Mouse (Mus musculus) neutrophil, adult 5-6 weeks (primary cell): ENCODE measurements around the gene Cinp. TPM values are rescaled to one million over a fixed set of nuclear protein-coding genes. Genes with fewer than 3 reads are reported as not detected.

ENCODE experiments used
- ATAC-seq: fragments of 151-379, 151-347 bp; 2 replicates; pipeline ENCODE4 v1.8.0; 2017; ENCODE audit warnings: mild to moderate bottlenecking, moderate TSS enrichment; ENCODE audit not compliant: insufficient number of reproducible peaks, poor library complexity, low FRiP score, severe bottlenecking; ENCODE audit errors: extremely low read depth
- total RNA-seq: library from RNA; stranded (forward); fragments of 200-1000 nt; gene quantifications from 2 replicates; pipeline ENCODE4 v1.2.3, GENCODE M21; 2017

The Cinp gene
- total RNA-seq = 25.8 and 26.6 TPM in 2 replicates

GRCm38 (mm10) chr12:110889036-110890020, at the start of gene Cinp, which contains the start of gene Tecpr2:
Cinp (minus strand) TSS chr12:110889145.
Tecpr2 (plus strand) TSS chr12:110889264.
- peak; percentile 98 for ATAC-seq

- ATAC-seq = no peak
These were observed 48.6 kb upstream of the Cinp start for GRCm38 (mm10) chr12:110937496-110937895.

GRCm38 (mm10) chr12:110935983-110936620, 47.2 kb upstream of the Cinp start:
- peak; percentile 62; the same call in 1 of the 2 replicates for ATAC-seq

GRCm38 (mm10) chr12:110932820-110933219, 43.9 kb upstream of the Cinp start:
- no peak for ATAC-seq

- no peak for ATAC-seq
These were observed 32.6 kb upstream of the Cinp start for GRCm38 (mm10) chr12:110921572-110921971.

GRCm38 (mm10) chr12:110920254-110920653, 31.3 kb upstream of the Cinp start:
- ATAC-seq = no peak

- no peak for ATAC-seq
These were observed 26.8 kb upstream of the Cinp start for GRCm38 (mm10) chr12:110915761-110916160.

- ATAC-seq = no peak
These were observed 21.0 kb upstream of the Cinp start for GRCm38 (mm10) chr12:110909962-110910361.

- no peak for ATAC-seq
These were observed 18.9 kb upstream of the Cinp start for GRCm38 (mm10) chr12:110907845-110908244.

- ATAC-seq = no peak
These were observed 14.6 kb upstream of the Cinp start for GRCm38 (mm10) chr12:110903536-110903935.

- no peak for ATAC-seq
These were observed 13.2 kb upstream of the Cinp start for GRCm38 (mm10) chr12:110902106-110902505.

GRCm38 (mm10) chr12:110891887-110892286, 2.9 kb upstream of the Cinp start:
- no peak for ATAC-seq

- ATAC-seq = peak; percentile 14; the same call in 1 of the 2 replicates
These were observed 339 bp downstream of the Cinp start for GRCm38 (mm10) chr12:110888606-110889005.

- no peak for ATAC-seq
These were observed 839 bp downstream of the Cinp start for GRCm38 (mm10) chr12:110888106-110888505.

- no peak for ATAC-seq
These were observed 3.7 kb downstream of the Cinp start for GRCm38 (mm10) chr12:110885251-110885650.

GRCm38 (mm10) chr12:110882291-110882690, 6.7 kb downstream of the Cinp start:
- no peak for ATAC-seq

- no peak for ATAC-seq
These were observed 13.6 kb downstream of the Cinp start for GRCm38 (mm10) chr12:110875351-110875750.

GRCm38 (mm10) chr12:110871247-110871646, 17.7 kb downstream of the Cinp start:
- ATAC-seq = no peak

- no peak for ATAC-seq
These were observed 18.8 kb downstream of the Cinp start for GRCm38 (mm10) chr12:110870107-110870506.

- ATAC-seq = no peak
These were observed 23.0 kb downstream of the Cinp start for GRCm38 (mm10) chr12:110865989-110866388.
